Mouse (Mus musculus) forebrain, postnatal 0 days (tissue): ENCODE results near the gene Gm37240. TPM values are rescaled to one million over a fixed set of nuclear protein-coding genes. Genes with fewer than 3 reads are reported as not detected.

ENCODE experiments used
- ATAC-seq: fragments of 200-750 bp; cut with Nextera tagmentation; 2 replicates; pipeline ENCODE4 v1.8.0; 2017; ENCODE audit warnings: mild to moderate bottlenecking, moderate library complexity
- DNase-seq: peaks from one replicate; pipeline ENCODE4 v3.0.0-alpha.2; 2015
- H3K27ac ChIP-seq: fragments of 300-500 bp; sonication (generic); 2 replicates; pipeline ENCODE4 v1.5.1; 2014; ENCODE audit warnings: low read depth, mild to moderate bottlenecking, antibody characterized with exemption, low read length, moderate library complexity, mixed read lengths
- H3K27me3 ChIP-seq: fragments of 300-500 bp; sonication (generic); 2 replicates; pipeline ENCODE4 v1.6.1; 2014; ENCODE audit warnings: mild to moderate bottlenecking, low read length, mixed read lengths; ENCODE audit not compliant: insufficient read depth
- H3K36me3 ChIP-seq: fragments of 300-500 bp; sonication (generic); 2 replicates; pipeline ENCODE4 v1.6.1; 2014; ENCODE audit warnings: mild to moderate bottlenecking, moderate library complexity; ENCODE audit not compliant: insufficient read depth
- H3K4me1 ChIP-seq: fragments of 300-500 bp; sonication (generic); 2 replicates; pipeline ENCODE4 v1.6.1; 2014; ENCODE audit warnings: antibody characterized with exemption; ENCODE audit not compliant: insufficient read depth
- H3K4me2 ChIP-seq: fragments of 300-500 bp; sonication (generic); 2 replicates; pipeline ENCODE4 v1.6.1; 2014; ENCODE audit warnings: low read depth, mild to moderate bottlenecking, moderate library complexity
- H3K4me3 ChIP-seq: fragments of 300-500 bp; sonication (generic); 2 replicates; pipeline ENCODE4 v1.5.1; 2014; ENCODE audit warnings: low read depth, low read length, mixed read lengths
- H3K9ac ChIP-seq: fragments of 300-500 bp; sonication (generic); 2 replicates; pipeline ENCODE4 v1.6.1; 2014; ENCODE audit warnings: mild to moderate bottlenecking
- H3K9me3 ChIP-seq: fragments of 300-500 bp; sonication (generic); 2 replicates; pipeline ENCODE4 v1.6.1; 2016; ENCODE audit warnings: low read length
- CTCF ChIP-seq: sonication (generic); IDR thresholded peaks from 2 replicates; pipeline ENCODE4 v1.5.1; 2016; ENCODE audit warnings: antibody characterized with exemption, control low read depth, low read depth
- WGBS: fragments of 180-500 bp; shearing (Covaris S2); extraction: QIAGEN DNeasy Blood & Tissue Kit; methylation state at CpG from one replicate; pipeline ENCODE4 v1.1.7; 2014; 5-methylcytosine and 5-hydroxymethylcytosine counted together
- polyA plus RNA-seq: library from polyadenylated mRNA; unstranded; fragments of >200 nt; fragmentation: Nextera tagmentation; extraction: Ambion mirVana; gene quantifications from 2 replicates; pipeline ENCODE4 v1.2.1, GENCODE M21; 2015
- total RNA-seq: library from RNA; depleted of rRNA; stranded (reverse); fragments of >200 nt; gene quantifications from 2 replicates; pipeline ENCODE4 v1.2.3, GENCODE M21; 2014

Gm37240 gene
- total and polyA plus RNA-seq, 2 experiments from 2014 or later, result 0.67 to 1.2 TPM

- Histone ChIP-seq H3K4me2 (no peak overlapping the region), H3K4me1 (no peaks in the 10 kb centered on the region), H3K36me3 (no peaks in the 10 kb centered on the region), H3K9ac (no peak overlapping the region), H3K27ac (peak overlapping the region; percentile 50; the same call in 1 of the 2 replicates), H3K4me3 (no peak overlapping the region), H3K27me3 (no peaks in the 10 kb centered on the region), H3K9me3 (no peaks in the 10 kb centered on the region)
- peak; percentile 80 for ATAC-seq
- TF ChIP-seq CTCF, result no peak
- 54% methylated on average over 6 of the region's 6 CpGs for whole genome bisulfite sequencing
- peak; percentile 62 for DNase-seq
These were observed 578.1 kb downstream of the Gm37240 start for GRCm38 (mm10) chr3:85309168-85309567.

DNA sequence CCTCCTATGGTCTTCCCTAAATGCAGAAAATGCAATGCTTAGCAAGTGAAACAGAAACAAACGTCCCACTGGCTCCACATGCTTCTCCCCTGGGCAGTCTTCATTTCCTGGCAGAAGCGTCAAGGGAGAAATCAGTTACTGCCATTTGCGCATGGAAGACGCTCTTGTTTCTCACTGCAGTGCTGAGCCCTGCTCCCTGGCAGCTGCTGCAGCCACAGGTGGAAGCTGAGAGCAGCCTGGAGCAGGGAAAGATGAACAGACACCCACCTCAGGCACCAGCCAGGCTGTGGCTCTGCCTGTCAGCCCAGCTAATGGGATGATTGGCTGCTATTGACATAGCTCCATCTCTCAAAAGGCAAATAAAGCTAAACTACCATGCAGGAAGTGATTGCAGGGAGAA is 578.6 kb downstream of the Gm37240 start:
- no peaks in the 10 kb centered on the region for H3K9me3 ChIP-seq
- peak; percentile 47 for DNase-seq
- ATAC-seq, result peak; percentile 50
- H3K9ac ChIP-seq, result no peak overlapping the region
- no peak overlapping the region for H3K4me3 ChIP-seq
- H3K4me1 ChIP-seq, result no peaks in the 10 kb centered on the region
- TF ChIP-seq CTCF, result no peak
- no peaks in the 10 kb centered on the region for H3K36me3 ChIP-seq
- H3K4me2 ChIP-seq, result no peak overlapping the region
- 57% methylated on average over 4 of the region's 4 CpGs for WGBS
- no peaks in the 10 kb centered on the region for H3K27me3 ChIP-seq
- peak overlapping the region; percentile 50; the same call in 1 of the 2 replicates for H3K27ac ChIP-seq

DNA sequence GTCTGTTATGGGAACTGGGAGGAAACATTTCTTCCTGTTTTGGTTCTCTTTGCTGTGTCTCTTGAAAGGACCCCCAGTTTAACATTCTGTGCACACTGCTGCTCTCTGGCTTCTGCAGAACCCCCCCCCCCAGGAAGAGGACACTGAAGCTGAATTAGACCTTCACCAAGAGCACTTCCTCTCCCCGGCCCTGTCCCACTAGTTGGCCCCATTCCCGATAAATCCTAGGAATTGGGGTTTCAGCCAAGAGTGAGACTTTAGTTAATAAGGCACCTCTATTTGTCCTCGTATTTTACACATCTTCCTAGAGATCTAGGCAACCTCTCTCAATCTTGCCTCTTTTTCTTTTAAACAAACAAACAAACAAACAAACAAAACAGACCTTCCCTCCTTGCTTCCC is 585.5 kb downstream of the Gm37240 start:
- H3K4me3 ChIP-seq, result no peak overlapping the region
- 43% methylated on average over 3 of the region's 3 CpGs for WGBS
- no peak for ATAC-seq

DNA sequence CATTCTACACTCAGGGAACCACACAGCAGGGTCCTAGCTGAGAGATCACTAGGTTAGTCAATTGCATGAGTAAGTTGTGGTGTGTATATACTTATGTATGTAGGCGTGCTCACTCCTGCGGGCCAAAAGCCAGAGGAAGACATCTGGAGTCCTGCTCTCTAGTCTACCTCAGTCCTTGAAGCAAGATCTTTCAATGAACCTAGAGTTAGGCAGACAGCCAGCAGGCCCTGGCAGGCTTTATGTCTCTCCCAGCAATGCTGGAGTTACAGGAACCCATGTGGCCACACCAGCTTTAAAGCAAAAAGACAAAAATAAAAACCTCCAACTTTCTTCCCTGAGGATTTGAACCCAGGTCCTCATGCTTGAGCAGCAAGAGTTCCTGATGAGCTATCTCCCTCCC is 586.0 kb downstream of the Gm37240 start:
- TF ChIP-seq CTCF, result no peak
- H3K4me3 ChIP-seq, result no peak overlapping the region
- no peaks in the 10 kb centered on the region for H3K4me1 ChIP-seq
- DNase-seq, result no peak
- H3K27me3 ChIP-seq, result no peaks in the 10 kb centered on the region
- H3K27ac ChIP-seq, result no peak overlapping the region
- H3K9me3 ChIP-seq, result 0 out of 2 replicates have a peak, but pooled peaks cover 3% of the 10 kb centered on the region
- H3K4me2 ChIP-seq, result no peak overlapping the region
- no peak for ATAC-seq
- no peaks in the 10 kb centered on the region for H3K36me3 ChIP-seq
- H3K9ac ChIP-seq, result no peak overlapping the region
- whole genome bisulfite sequencing, result 90% methylated on average over 2 of the region's 2 CpGs

More for the DNA sequence above, 585.5 kb downstream of the Gm37240 start:
- Histone ChIP-seq H3K9ac (no peak overlapping the region), H3K27me3 (no peaks in the 10 kb centered on the region), H3K27ac (no peak overlapping the region), H3K36me3 (no peaks in the 10 kb centered on the region), H3K4me2 (no peak overlapping the region), H3K4me1 (no peaks in the 10 kb centered on the region), H3K9me3 (0 out of 2 replicates have a peak, but pooled peaks cover 1% of the 10 kb centered on the region)
- no peak for DNase-seq
- no peak for TF ChIP-seq CTCF

DNA sequence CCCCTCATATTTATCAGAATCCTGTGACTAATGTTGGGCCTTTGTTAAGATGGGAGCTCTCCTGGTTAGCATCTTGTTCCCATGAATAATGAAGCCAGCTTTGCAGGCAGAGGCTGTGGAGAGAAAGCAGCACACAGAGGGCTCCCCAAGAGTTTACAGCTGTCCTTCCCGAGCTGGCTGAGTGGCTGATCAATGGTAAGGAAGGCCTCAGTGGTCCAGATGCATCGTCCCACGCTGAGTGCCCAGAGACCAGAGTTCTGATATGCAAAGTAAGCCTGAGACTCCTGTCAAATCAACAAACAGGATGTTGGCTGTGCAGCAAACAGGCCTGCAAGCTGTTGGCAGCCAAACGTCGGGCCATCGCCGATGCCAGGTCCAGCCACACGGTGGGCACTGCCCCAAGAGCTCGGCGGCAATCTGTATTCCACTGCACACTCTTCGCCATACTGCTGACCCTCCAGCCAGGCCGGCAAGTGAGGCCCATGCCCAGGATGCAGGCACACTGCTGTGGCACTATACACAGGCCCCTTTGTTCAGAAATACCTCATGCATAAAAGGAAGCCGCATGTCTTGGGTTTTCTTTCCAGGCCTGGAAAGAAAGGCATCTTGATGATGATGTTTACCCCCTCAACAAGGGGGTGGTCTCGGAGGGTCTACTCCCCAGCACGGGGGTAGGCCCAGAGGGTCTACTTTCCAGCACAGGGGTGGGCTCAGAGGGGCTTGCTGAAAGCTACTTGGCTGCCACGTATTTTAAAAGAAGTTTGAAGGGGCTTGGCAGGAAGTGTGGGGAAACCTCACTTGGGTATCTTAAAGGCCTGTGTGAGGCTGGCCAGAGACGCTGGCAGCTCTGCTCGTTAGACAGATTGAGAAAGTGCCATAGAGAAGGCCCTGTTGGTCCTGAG is 587.4 kb downstream of the Gm37240 start:
- DNase-seq (peak; percentile 84), ATAC-seq (peak; percentile 97)
- 18% methylated on average over 18 of the region's 18 CpGs for WGBS
- Histone ChIP-seq H3K4me1 (no peaks in the 10 kb centered on the region), H3K9ac (no peak overlapping the region), H3K27ac (peak overlapping the region; percentile 64), H3K4me2 (no peak overlapping the region), H3K4me3 (no peak overlapping the region), H3K27me3 (no peaks in the 10 kb centered on the region), H3K36me3 (no peaks in the 10 kb centered on the region), H3K9me3 (0 out of 2 replicates have a peak, but pooled peaks cover 3% of the 10 kb centered on the region)
- peak; percentile 30; the same call in 1 of the 2 replicates for TF ChIP-seq CTCF

GRCm38 (mm10) chr3:85295229-85295628 is 592.1 kb downstream of the Gm37240 start:
- no peak for TF ChIP-seq CTCF
- no peak for ATAC-seq

DNA sequence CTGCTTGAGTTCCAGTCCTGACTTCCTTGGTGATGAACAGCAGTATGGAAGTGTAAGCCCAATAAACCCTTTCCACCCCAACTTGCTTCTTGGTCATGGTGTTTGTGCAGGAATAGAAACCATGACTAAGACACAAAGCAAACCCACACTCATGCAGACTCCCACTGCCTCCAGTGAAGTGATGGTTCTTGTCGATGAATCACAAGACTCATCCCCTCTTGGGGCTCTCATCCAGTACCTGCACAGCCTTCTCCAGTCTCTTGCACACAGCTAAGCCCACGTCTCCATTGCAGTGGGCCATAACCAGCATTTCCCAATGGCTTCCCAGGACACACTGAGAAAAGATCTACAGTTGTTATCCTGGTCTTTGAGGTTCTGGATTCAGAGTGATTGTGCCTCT is 599.7 kb downstream of the Gm37240 start:
- no peaks in the 10 kb centered on the region for H3K27me3 ChIP-seq
- DNase-seq (no peak), ATAC-seq (no peak)
- TF ChIP-seq CTCF, result no peak
- H3K4me1 ChIP-seq, result no peaks in the 10 kb centered on the region
- H3K9ac ChIP-seq, result no peak overlapping the region
- no peaks in the 10 kb centered on the region for H3K36me3 ChIP-seq
- no peak overlapping the region for H3K27ac ChIP-seq
- H3K9me3 ChIP-seq, result no peaks in the 10 kb centered on the region
- no peak overlapping the region for H3K4me2 ChIP-seq
- WGBS, result 81% methylated on average over 2 of the region's 2 CpGs
- no peak overlapping the region for H3K4me3 ChIP-seq

More at GRCm38 (mm10) chr3:85295229-85295628, 592.1 kb downstream of the Gm37240 start:
- H3K4me1 ChIP-seq, result no peaks in the 10 kb centered on the region
- H3K36me3 ChIP-seq, result no peaks in the 10 kb centered on the region
- no peak overlapping the region for H3K27ac ChIP-seq
- 0 out of 2 replicates have a peak, but pooled peaks cover 3% of the 10 kb centered on the region for H3K9me3 ChIP-seq
- no peak overlapping the region for H3K9ac ChIP-seq
- H3K4me3 ChIP-seq, result no peak overlapping the region
- no peak for DNase-seq
- WGBS, result 82% methylated on average over 9 of the region's 9 CpGs
- H3K4me2 ChIP-seq, result no peak overlapping the region
- H3K27me3 ChIP-seq, result no peaks in the 10 kb centered on the region
